Mouse (Mus musculus): Measurements from ENCODE around the gene 4833420G17Rik. TPM values are rescaled to one million over a fixed set of nuclear protein-coding genes. Genes with fewer than 3 reads are reported as not detected.
A peak's percentile ranks its signal among the peaks of the same experiment; 100 is the strongest.
"Not testable (repeated sequence)": the region's sequence is repeated elsewhere in the genome, so short reads cannot be mapped to it uniquely, and the experiment has no call there.

4833420G17Rik gene
- polyA plus RNA-seq, 1 experiment from 2014 or later = 40.4 TPM

GRCm38 (mm10) chr13:119456342-119456741 lies 6.2 kb upstream of the 4833420G17Rik start:
- ATAC-seq (replicated peaks; ENCODE audit: extremely low read depth, insufficient read depth, low FRiP score) = no peak
- H3K4me1 ChIP-seq (ENCODE audit: control insufficient read depth, insufficient read depth, low read length) = no peaks in the 10 kb centered on the region
- H3K4me3 ChIP-seq (ENCODE audit: low read length) = no peak overlapping the region
- H3K36me3 ChIP-seq (ENCODE audit: control insufficient read depth, insufficient read depth) = peaks cover 30% of the 10 kb centered on the region
- no peaks in the 10 kb centered on the region for H3K27me3 ChIP-seq (ENCODE audit: control insufficient read depth, insufficient read depth, low read length)
- WGBS = 83% methylated on average over 7 of the region's 7 CpGs
- no peak overlapping the region for H3K27ac ChIP-seq (ENCODE audit: low read length)
- H3K4me2 ChIP-seq (ENCODE audit: low read depth, low read length) = no peak overlapping the region
- H3K9me3 ChIP-seq (replicated peaks; ENCODE audit: control insufficient read depth, low read length) = no peaks in the 10 kb centered on the region
- H3K9ac ChIP-seq (ENCODE audit: low read length) = no peak overlapping the region

- H3K4me1 ChIP-seq (ENCODE audit: control insufficient read depth, insufficient read depth, low read length) = peaks cover 12% of the 10 kb centered on the region
- peak; percentile 21; the same call in 1 of the 2 replicates for ATAC-seq (replicated peaks; ENCODE audit: extremely low read depth, insufficient read depth, low FRiP score)
- peaks cover 14% of the 10 kb centered on the region for H3K36me3 ChIP-seq (ENCODE audit: control insufficient read depth, insufficient read depth)
- H3K4me3 ChIP-seq (ENCODE audit: low read length) = peak overlapping the region; percentile 69
- WGBS = 16% methylated on average over 10 of the region's 10 CpGs
- no peaks in the 10 kb centered on the region for H3K9me3 ChIP-seq (replicated peaks; ENCODE audit: control insufficient read depth, low read length)
- peak overlapping the region; percentile 74 for H3K9ac ChIP-seq (ENCODE audit: low read length)
- H3K4me2 ChIP-seq (ENCODE audit: low read depth, low read length) = peak overlapping the region; percentile 71
- H3K27ac ChIP-seq (ENCODE audit: low read length) = peak overlapping the region; percentile 71
- no peaks in the 10 kb centered on the region for H3K27me3 ChIP-seq (ENCODE audit: control insufficient read depth, insufficient read depth, low read length)
Measured at GRCm38 (mm10) chr13:119461900-119462595, 520 bp upstream of the 4833420G17Rik start.

- no peaks in the 10 kb centered on the region for H3K27me3 ChIP-seq (ENCODE audit: control insufficient read depth, insufficient read depth, low read length)
- WGBS = 53% methylated on average over 9 of the region's 9 CpGs
- H3K4me2 ChIP-seq (ENCODE audit: low read depth, low read length) = no peak overlapping the region
- no peak for ATAC-seq (replicated peaks; ENCODE audit: extremely low read depth, insufficient read depth, low FRiP score)
- no peak overlapping the region for H3K27ac ChIP-seq (ENCODE audit: low read length)
- no peak overlapping the region for H3K9ac ChIP-seq (ENCODE audit: low read length)
- H3K36me3 ChIP-seq (ENCODE audit: control insufficient read depth, insufficient read depth) = peaks cover 41% of the 10 kb centered on the region
- H3K4me1 ChIP-seq (ENCODE audit: control insufficient read depth, insufficient read depth, low read length) = no peaks in the 10 kb centered on the region
- no peak overlapping the region for H3K4me3 ChIP-seq (ENCODE audit: low read length)
- no peaks in the 10 kb centered on the region for H3K9me3 ChIP-seq (replicated peaks; ENCODE audit: control insufficient read depth, low read length)
Measured at GRCm38 (mm10) chr13:119476631-119477030, 14.1 kb downstream of the 4833420G17Rik start.

- Histone ChIP-seq H3K36me3 (ENCODE audit: control insufficient read depth, insufficient read depth) (peaks cover 37% of the 10 kb centered on the region), H3K27me3 (ENCODE audit: control insufficient read depth, insufficient read depth, low read length) (no peaks in the 10 kb centered on the region), H3K9ac (ENCODE audit: low read length) (no peak overlapping the region), H3K4me3 (ENCODE audit: low read length) (no peak overlapping the region), H3K27ac (ENCODE audit: low read length) (no peak overlapping the region), H3K9me3 (replicated peaks; ENCODE audit: control insufficient read depth, low read length) (no peaks in the 10 kb centered on the region), H3K4me1 (ENCODE audit: control insufficient read depth, insufficient read depth, low read length) (no peaks in the 10 kb centered on the region), H3K4me2 (ENCODE audit: low read depth, low read length) (no peak overlapping the region)
- 84% methylated on average over 2 of the region's 2 CpGs for WGBS
- no peak for ATAC-seq (replicated peaks; ENCODE audit: extremely low read depth, insufficient read depth, low FRiP score)
Measured at GRCm38 (mm10) chr13:119477789-119478188, 15.2 kb downstream of the 4833420G17Rik start.

GRCm38 (mm10) chr13:119487354-119487753 lies 24.8 kb downstream of the 4833420G17Rik start:
- peaks cover 26% of the 10 kb centered on the region for H3K36me3 ChIP-seq (ENCODE audit: control insufficient read depth, insufficient read depth)
- peak overlapping the region; percentile 39; the same call in 1 of the 2 replicates for H3K4me2 ChIP-seq (ENCODE audit: low read depth, low read length)
- H3K4me3 ChIP-seq (ENCODE audit: low read length) = no peak overlapping the region
- no peak overlapping the region for H3K27ac ChIP-seq (ENCODE audit: low read length)
- H3K9me3 ChIP-seq (replicated peaks; ENCODE audit: control insufficient read depth, low read length) = peaks cover 11% of the 10 kb centered on the region
- 67% methylated on average over 7 of the region's 7 CpGs for WGBS
- no peak for ATAC-seq (replicated peaks; ENCODE audit: extremely low read depth, insufficient read depth, low FRiP score)
- no peaks in the 10 kb centered on the region for H3K27me3 ChIP-seq (ENCODE audit: control insufficient read depth, insufficient read depth, low read length)
- H3K9ac ChIP-seq (ENCODE audit: low read length) = no peak overlapping the region
- no peaks in the 10 kb centered on the region for H3K4me1 ChIP-seq (ENCODE audit: control insufficient read depth, insufficient read depth, low read length)

GRCm38 (mm10) chr13:119487880-119488580 lies 25.5 kb downstream of the 4833420G17Rik start, which contains the start of the genes Tmem267 and 3110070M22Rik:
Tmem267 (plus strand) TSS chr13:119488039.
3110070M22Rik (minus strand) TSS chr13:119488383.
- Histone ChIP-seq H3K4me1 (ENCODE audit: control insufficient read depth, insufficient read depth, low read length) (no peaks in the 10 kb centered on the region), H3K9ac (ENCODE audit: low read length) (peak within 1 kb of the TSS; percentile 39), H3K36me3 (ENCODE audit: control insufficient read depth, insufficient read depth) (peaks cover 26% of the 10 kb centered on the region), H3K9me3 (replicated peaks; ENCODE audit: control insufficient read depth, low read length) (peaks cover 11% of the 10 kb centered on the region), H3K4me2 (ENCODE audit: low read depth, low read length) (peak within 1 kb of the TSS; percentile 39), H3K27ac (ENCODE audit: low read length) (0 out of 2 replicates have a peak within 1 kb of the TSS, but pooled peaks have one; percentile 25), H3K4me3 (ENCODE audit: low read length) (no peak within 1 kb of the TSS), H3K27me3 (ENCODE audit: control insufficient read depth, insufficient read depth, low read length) (no peaks in the 10 kb centered on the region)
- 77% methylated on average over 87 of the region's 87 CpGs for WGBS
- no peak for ATAC-seq (replicated peaks; ENCODE audit: extremely low read depth, insufficient read depth, low FRiP score)

- H3K4me1 ChIP-seq (ENCODE audit: control insufficient read depth, insufficient read depth, low read length); H3K4me3 ChIP-seq (ENCODE audit: low read length); H3K27me3 ChIP-seq (ENCODE audit: control insufficient read depth, insufficient read depth, low read length); H3K36me3 ChIP-seq (ENCODE audit: control insufficient read depth, insufficient read depth); H3K4me2 ChIP-seq (ENCODE audit: low read depth, low read length); ATAC-seq (replicated peaks; ENCODE audit: extremely low read depth, insufficient read depth, low FRiP score); H3K9ac ChIP-seq (ENCODE audit: low read length); H3K27ac ChIP-seq (ENCODE audit: low read length): not testable (repeated sequence)
- 86% methylated on average over 10 of the region's 10 CpGs for WGBS
- peaks cover 16% of the 10 kb centered on the region for H3K9me3 ChIP-seq (replicated peaks; ENCODE audit: control insufficient read depth, low read length)
Measured at GRCm38 (mm10) chr13:119492083-119492482, 29.5 kb downstream of the 4833420G17Rik start.

GRCm38 (mm10) chr13:119494938-119495337 lies 32.4 kb downstream of the 4833420G17Rik start:
- 91% methylated on average over 9 of the region's 22 CpGs for WGBS
- not testable (repeated sequence) for H3K27me3 ChIP-seq (ENCODE audit: control insufficient read depth, insufficient read depth, low read length); H3K9ac ChIP-seq (ENCODE audit: low read length); H3K36me3 ChIP-seq (ENCODE audit: control insufficient read depth, insufficient read depth); H3K4me2 ChIP-seq (ENCODE audit: low read depth, low read length); H3K27ac ChIP-seq (ENCODE audit: low read length); H3K4me1 ChIP-seq (ENCODE audit: control insufficient read depth, insufficient read depth, low read length); H3K4me3 ChIP-seq (ENCODE audit: low read length)
- peaks cover 16% of the 10 kb centered on the region for H3K9me3 ChIP-seq (replicated peaks; ENCODE audit: control insufficient read depth, low read length)
- ATAC-seq (replicated peaks; ENCODE audit: extremely low read depth, insufficient read depth, low FRiP score) = 0 out of 2 replicates have a peak, but pooled peaks have one; percentile 4
